Mouse (Mus musculus): ENCODE data around the gene Anks3. TPM values are rescaled to one million over a fixed set of nuclear protein-coding genes. Genes with fewer than 3 reads are reported as not detected.

Gene Anks3
- total and polyA plus RNA-seq, 3 experiments = 27.1 to 33.9 TPM; not detected in 1

DNA sequence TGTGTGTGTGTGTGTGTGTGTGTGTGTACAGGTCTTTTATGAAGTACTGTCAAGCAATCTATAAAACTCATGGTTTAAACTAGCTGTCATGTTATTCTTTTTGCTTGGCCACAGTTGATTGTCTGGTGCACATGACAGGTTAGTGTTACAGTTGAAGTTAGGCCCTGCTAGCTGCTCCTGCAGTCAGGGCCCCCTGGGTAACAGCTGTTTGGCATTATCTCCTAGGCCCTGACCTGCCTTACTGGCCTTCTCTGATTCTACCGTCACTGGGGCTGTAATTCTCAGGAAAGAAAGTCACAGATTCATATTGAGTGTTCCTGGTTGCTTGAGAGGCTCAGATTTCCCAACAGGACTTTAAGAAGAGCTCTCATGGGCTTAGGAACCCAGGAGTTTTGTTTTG lies 58.4 kb downstream of the Anks3 start:
- no peaks in the 10 kb centered on the region for H3K79me2 ChIP-seq (ENCODE audit: control insufficient read depth, insufficient read depth, low read length, poor library complexity)
- H3K9me3 ChIP-seq (replicated peaks; ENCODE audit: insufficient read depth, low read length) = no peaks in the 10 kb centered on the region
- no peaks in the 10 kb centered on the region; a peak in 1 of 4 replicates for H3K36me3 ChIP-seq (ENCODE audit: control insufficient read depth in 1 of 2, insufficient read depth in 2 of 2, low read length in 2 of 2)
- H3K9ac ChIP-seq (ENCODE audit: control insufficient read depth, low read depth, low read length, poor library complexity, severe bottlenecking) = no peak overlapping the region
- no peaks in the 10 kb centered on the region for H3K4me1 ChIP-seq (ENCODE audit: control insufficient read depth in 1 of 2, insufficient read depth in 2 of 2, low read length in 2 of 2)
- DNase-seq (ENCODE audit: low read depth, low spot score) = no peak
- no peaks in the 10 kb centered on the region for H3K27me3 ChIP-seq (ENCODE audit: control insufficient read depth in 1 of 2, insufficient read depth in 2 of 2, low read length in 2 of 2)
- no peak overlapping the region for H3K27ac ChIP-seq (ENCODE audit: control insufficient read depth, low read depth, low read length)
- H3K4me3 ChIP-seq (ENCODE audit: control insufficient read depth in 1 of 2, insufficient read depth in 1 of 2, low read depth in 2 of 2, low read length in 2 of 2) = no peak overlapping the region
- TF ChIP-seq ETS1 (IDR thresholded peaks at IDR 0.05; ENCODE audit: low read depth, low read length) (no peak), USF2 (IDR thresholded peaks at IDR 0.05; ENCODE audit: borderline replicate concordance in 1 of 2, insufficient read depth in 1 of 2, low read depth in 1 of 2, low read length in 2 of 2) (no peak), HCFC1 (IDR thresholded peaks at IDR 0.05; ENCODE audit: low read depth, low read length) (no peak), MEF2A (IDR thresholded peaks at IDR 0.05; ENCODE audit: extremely low read depth, insufficient replicate concordance, low read depth, low read length, poor library complexity, severe bottlenecking) (no peak), SIN3A (IDR thresholded peaks at IDR 0.05; ENCODE audit: low read length) (no peak), E2F4 (IDR thresholded peaks at IDR 0.05; ENCODE audit: borderline replicate concordance, low read depth, low read length) (no peak)

DNA sequence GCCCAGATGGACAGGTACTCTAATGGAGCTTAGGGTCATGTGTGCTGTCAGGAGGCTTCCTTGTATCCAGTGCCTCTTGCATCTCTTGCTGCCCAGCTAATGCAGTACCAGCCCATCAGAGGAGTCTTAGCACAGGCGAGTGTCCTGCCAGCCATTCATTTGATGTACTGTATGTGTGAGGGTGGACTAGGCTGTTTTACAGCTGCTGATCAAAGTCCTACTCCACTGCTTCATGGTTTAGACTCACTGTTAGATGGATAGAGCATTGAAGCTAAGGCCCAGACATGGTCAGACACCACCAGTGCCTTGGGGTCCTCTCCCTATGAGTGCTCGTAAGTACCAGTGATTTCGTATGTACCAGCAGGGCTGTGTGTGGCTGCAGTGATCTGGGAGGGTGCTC lies 59.1 kb downstream of the Anks3 start:
- Histone ChIP-seq H3K79me2 (ENCODE audit: control insufficient read depth, insufficient read depth, low read length, poor library complexity) (no peaks in the 10 kb centered on the region), H3K9me3 (replicated peaks; ENCODE audit: insufficient read depth, low read length) (no peaks in the 10 kb centered on the region), H3K9ac (ENCODE audit: control insufficient read depth, low read depth, low read length, poor library complexity, severe bottlenecking) (no peak overlapping the region), H3K27me3 (ENCODE audit: control insufficient read depth in 1 of 2, insufficient read depth in 2 of 2, low read length in 2 of 2) (no peaks in the 10 kb centered on the region), H3K4me3 (ENCODE audit: control insufficient read depth in 1 of 2, insufficient read depth in 1 of 2, low read depth in 2 of 2, low read length in 2 of 2) (no peak overlapping the region), H3K4me1 (ENCODE audit: control insufficient read depth in 1 of 2, insufficient read depth in 2 of 2, low read length in 2 of 2) (no peaks in the 10 kb centered on the region), H3K27ac (ENCODE audit: control insufficient read depth, low read depth, low read length) (no peak overlapping the region), H3K36me3 (ENCODE audit: control insufficient read depth in 1 of 2, insufficient read depth in 2 of 2, low read length in 2 of 2) (no peaks in the 10 kb centered on the region; a peak in 1 of 4 replicates)
- no peak for DNase-seq (ENCODE audit: low read depth, low spot score)
- no peak for TF ChIP-seq MYC (IDR thresholded peaks at IDR 0.05; ENCODE audit: low read depth, low read length)
- TF ChIP-seq CHD2 (IDR thresholded peaks at IDR 0.05; ENCODE audit: low read length) = no peak
- no peak for TF ChIP-seq USF1 (IDR thresholded peaks at IDR 0.05; ENCODE audit: low read depth, low read length)
- no peak for TF ChIP-seq HCFC1 (IDR thresholded peaks at IDR 0.05; ENCODE audit: low read depth, low read length)
- no peak for TF ChIP-seq E2F4 (IDR thresholded peaks at IDR 0.05; ENCODE audit: borderline replicate concordance, low read depth, low read length)
- no peak for TF ChIP-seq MEF2A (IDR thresholded peaks at IDR 0.05; ENCODE audit: extremely low read depth, insufficient replicate concordance, low read depth, low read length, poor library complexity, severe bottlenecking)
- no peak for TF ChIP-seq KAT2A (conservative IDR thresholded peaks at IDR 0.05; ENCODE audit: low read depth, low read length)
- no peak for TF ChIP-seq RAD21 (IDR thresholded peaks at IDR 0.05; ENCODE audit: low read depth, low read length)
- TF ChIP-seq RCOR1 (IDR thresholded peaks at IDR 0.05; ENCODE audit: low read depth, low read length) = no peak
- TF ChIP-seq TBP (IDR thresholded peaks at IDR 0.05; ENCODE audit: low read depth, low read length) = no peak
- no peak for TF ChIP-seq UBTF (IDR thresholded peaks at IDR 0.05; ENCODE audit: borderline replicate concordance, insufficient read depth, low read depth, low read length)
- no peak for TF ChIP-seq CHD1 (IDR thresholded peaks at IDR 0.05; ENCODE audit: low read depth, low read length)
- TF ChIP-seq SIN3A (IDR thresholded peaks at IDR 0.05; ENCODE audit: low read length) = no peak
- no peak for TF ChIP-seq ZC3H11A (IDR thresholded peaks at IDR 0.05; ENCODE audit: low read depth, low read length)
- no peak for TF ChIP-seq ETS1 (IDR thresholded peaks at IDR 0.05; ENCODE audit: low read depth, low read length)
- TF ChIP-seq MAZ (IDR thresholded peaks at IDR 0.05; ENCODE audit: low read depth, low read length) = no peak
- no peak for TF ChIP-seq JUND (IDR thresholded peaks at IDR 0.05; ENCODE audit: low read depth, low read length)
- TF ChIP-seq TCF12 (IDR thresholded peaks at IDR 0.05; ENCODE audit: low read depth, low read length) = no peak
